Mouse (Mus musculus) cerebellum, postnatal 10 days (tissue): ENCODE measurements around the gene Nmb.

Experiments
- DNase-seq, 2 experiments: peaks; one replicate each; pipeline ENCODE4 v3.0.0; 2021; ENCODE audit warnings: mixed read lengths in 2 of 2

Gene Nmb

GRCm38 (mm10) chr7:80897721-80898120 lies 7.2 kb downstream of the Nmb start:
- no peak for DNase-seq

- no peak for DNase-seq
These were observed 7.7 kb downstream of the Nmb start for GRCm38 (mm10) chr7:80897134-80897533.

- no peak for DNase-seq
These were observed 9.9 kb downstream of the Nmb start for GRCm38 (mm10) chr7:80894815-80895519.

- peak; percentile 69 to 77 for DNase-seq
These were observed 10.7 kb downstream of the Nmb start for GRCm38 (mm10) chr7:80894196-80894595.

- peak; percentile 54 to 64 for DNase-seq
These were observed 11.1 kb downstream of the Nmb start for GRCm38 (mm10) chr7:80893753-80894129.

GRCm38 (mm10) chr7:80893086-80893752 lies 11.7 kb downstream of the Nmb start:
- peak; percentile 81 to 86 for DNase-seq

GRCm38 (mm10) chr7:80889841-80890241 lies 15.0 kb downstream of the Nmb start:
- no peak for DNase-seq

GRCm38 (mm10) chr7:80889021-80889511 lies 15.8 kb downstream of the Nmb start:
- peak; percentile 65 to 75 for DNase-seq

- peak; percentile 54 to 57 for DNase-seq
These were observed 16.3 kb downstream of the Nmb start for GRCm38 (mm10) chr7:80888595-80888994.

GRCm38 (mm10) chr7:80885666-80886065 lies 19.2 kb downstream of the Nmb start:
- DNase-seq: no peak

GRCm38 (mm10) chr7:80882830-80883505 lies 21.9 kb downstream of the Nmb start:
- DNase-seq: peak; percentile 68 to 74

- DNase-seq: no peak
These were observed 29.1 kb downstream of the Nmb start for GRCm38 (mm10) chr7:80875727-80876126.

GRCm38 (mm10) chr7:80873631-80874030 lies 31.2 kb downstream of the Nmb start:
- DNase-seq: no peak

GRCm38 (mm10) chr7:80873038-80873437 lies 31.8 kb downstream of the Nmb start:
- DNase-seq: no peak

GRCm38 (mm10) chr7:80868686-80869085 lies 36.2 kb downstream of the Nmb start:
- no peak for DNase-seq

- DNase-seq: no peak
These were observed 38.2 kb downstream of the Nmb start for GRCm38 (mm10) chr7:80866514-80867147.

GRCm38 (mm10) chr7:80865521-80865920 lies 39.4 kb downstream of the Nmb start:
- no peak for DNase-seq

- DNase-seq: no peak
These were observed 40.0 kb downstream of the Nmb start for GRCm38 (mm10) chr7:80864831-80865230.

- no peak for DNase-seq
These were observed 40.7 kb downstream of the Nmb start for GRCm38 (mm10) chr7:80864151-80864550.

GRCm38 (mm10) chr7:80863520-80863919 lies 41.4 kb downstream of the Nmb start:
- no peak for DNase-seq

GRCm38 (mm10) chr7:80862475-80862874 lies 42.4 kb downstream of the Nmb start:
- DNase-seq: peak in 1 of 2 experiments; percentile 37

- peak; percentile 92 to 94 for DNase-seq
These were observed 44.1 kb downstream of the Nmb start, which contains the start of gene Zscan2 for GRCm38 (mm10) chr7:80860729-80861274. TSS of gene Zscan2 (plus strand) at chr7:80860920.

- peak; percentile 67 to 71 for DNase-seq
These were observed 44.6 kb downstream of the Nmb start for GRCm38 (mm10) chr7:80860227-80860626.
